Mouse (Mus musculus) R1 (cell line): ENCODE results near the gene Cetn3.

Experiments used
- DNase-seq: peaks from one replicate; pipeline ENCODE4 v3.0.0-alpha.2; 2018; ENCODE audit warnings: low read depth, low spot score

The Cetn3 gene

GRCm38 (mm10) chr13:81782971-81783404 lies at the start of gene Cetn3:
TSS of gene Cetn3 (plus strand) at chr13:81783077.
- peak; percentile 99 for DNase-seq

GRCm38 (mm10) chr13:81736606-81737005 lies 46.3 kb upstream of the Cetn3 start:
- no peak for DNase-seq

GRCm38 (mm10) chr13:81740898-81741297 lies 42.0 kb upstream of the Cetn3 start:
- peak; percentile 39 for DNase-seq

- peak; percentile 17 for DNase-seq
These were observed 39.3 kb upstream of the Cetn3 start for GRCm38 (mm10) chr13:81743391-81744091.

GRCm38 (mm10) chr13:81744092-81744396 lies 38.8 kb upstream of the Cetn3 start:
- DNase-seq = no peak

GRCm38 (mm10) chr13:81754878-81755277 lies 28.0 kb upstream of the Cetn3 start:
- DNase-seq = no peak

GRCm38 (mm10) chr13:81755324-81755723 lies 27.6 kb upstream of the Cetn3 start:
- no peak for DNase-seq

GRCm38 (mm10) chr13:81757058-81757660 lies 25.7 kb upstream of the Cetn3 start:
- no peak for DNase-seq

GRCm38 (mm10) chr13:81760379-81760778 lies 22.5 kb upstream of the Cetn3 start:
- DNase-seq = peak; percentile 73

- DNase-seq = peak; percentile 69
These were observed 21.2 kb upstream of the Cetn3 start for GRCm38 (mm10) chr13:81761566-81762186.

GRCm38 (mm10) chr13:81764173-81764572 lies 18.7 kb upstream of the Cetn3 start:
- DNase-seq = no peak

- peak; percentile 67 for DNase-seq
These were observed 15.7 kb upstream of the Cetn3 start for GRCm38 (mm10) chr13:81767038-81767659.

- DNase-seq = no peak
These were observed 6.7 kb upstream of the Cetn3 start for GRCm38 (mm10) chr13:81776217-81776616.

- DNase-seq = no peak
These were observed 402 bp upstream of the Cetn3 start for GRCm38 (mm10) chr13:81782475-81782874.

- peak; percentile 96 for DNase-seq
These were observed 797 bp downstream of the Cetn3 start for GRCm38 (mm10) chr13:81783405-81784342.

- DNase-seq = no peak
These were observed 3.0 kb downstream of the Cetn3 start for GRCm38 (mm10) chr13:81785766-81786480.

- no peak for DNase-seq
These were observed 7.3 kb downstream of the Cetn3 start for GRCm38 (mm10) chr13:81790160-81790559.

GRCm38 (mm10) chr13:81791861-81792260 lies 9.0 kb downstream of the Cetn3 start:
- DNase-seq = no peak

GRCm38 (mm10) chr13:81793850-81794249 lies 11.0 kb downstream of the Cetn3 start:
- DNase-seq = no peak

- DNase-seq = peak; percentile 33
These were observed 18.2 kb downstream of the Cetn3 start for GRCm38 (mm10) chr13:81801121-81801520.

- DNase-seq = no peak
These were observed 20.8 kb downstream of the Cetn3 start for GRCm38 (mm10) chr13:81803713-81804112.
